15 mouse cellular contexts compared by ENCODE assay signal in genomic region chr14:33171942-33172341, GRCm38 (mm10).
"Had no signal": no experiment of that assay in that cellular context is flagged by ENCODE, and none has a peak within 500 bp of the region (broad histone marks: within the 10 kb centered on the region; RNA-seq: fewer than 3 reads in every experiment).

No protein-coding gene starts in this region.

- DNase-seq: kidney, adult 2 months; kidney, postnatal 36 days; liver, embryonic 13.5 days; lung, adult 2 months; lung, postnatal 14 days; lung, postnatal 4 days; retina, postnatal 1 day; right cerebral cortex, postnatal 25 days; thymus, adult 2 months; thymus, postnatal 14 days; thymus, postnatal 4 days had no signal

- H3K27me3 ChIP-seq: liver, embryonic 13.5 days; midbrain, embryonic 12.5 days; neural tube, embryonic 13.5 days had no signal

- ATAC-seq: intestine, postnatal 0 days; midbrain, embryonic 16.5 days had no signal

- H3K36me3 ChIP-seq: liver, embryonic 13.5 days; midbrain, embryonic 12.5 days; neural tube, embryonic 13.5 days had no signal
